Mouse (Mus musculus) embryo, embryonic 10 days (tissue): ENCODE measurements around the gene Dnajb8.

Experiments
- DNase-seq: peaks from one replicate; pipeline ENCODE4 v3.0.0-alpha.2; 2015; ENCODE audit warnings: low spot score

Dnajb8 gene

GRCm38 (mm10) chr6:88221968-88222367 lies at the start of gene Dnajb8:
TSS of gene Dnajb8 (plus strand) at chr6:88222268.
- DNase-seq: no peak

- DNase-seq: no peak
These were observed 47.9 kb upstream of the Dnajb8 start for GRCm38 (mm10) chr6:88174191-88174590.

GRCm38 (mm10) chr6:88174676-88175075 lies 47.4 kb upstream of the Dnajb8 start:
- DNase-seq: no peak

GRCm38 (mm10) chr6:88184671-88185070 lies 37.4 kb upstream of the Dnajb8 start:
- no peak for DNase-seq

GRCm38 (mm10) chr6:88188148-88188547 lies 33.9 kb upstream of the Dnajb8 start:
- DNase-seq: no peak

GRCm38 (mm10) chr6:88189312-88190042 lies 32.6 kb upstream of the Dnajb8 start:
- DNase-seq: peak; percentile 86

- DNase-seq: no peak
These were observed 32.1 kb upstream of the Dnajb8 start for GRCm38 (mm10) chr6:88190043-88190309.

- no peak for DNase-seq
These were observed 31.6 kb upstream of the Dnajb8 start for GRCm38 (mm10) chr6:88190310-88191023.

GRCm38 (mm10) chr6:88191024-88191365 lies 31.1 kb upstream of the Dnajb8 start:
- peak; percentile 58 for DNase-seq

- DNase-seq: no peak
These were observed 30.5 kb upstream of the Dnajb8 start for GRCm38 (mm10) chr6:88191411-88192070.

GRCm38 (mm10) chr6:88192756-88193155 lies 29.3 kb upstream of the Dnajb8 start:
- no peak for DNase-seq

GRCm38 (mm10) chr6:88193433-88194052 lies 28.5 kb upstream of the Dnajb8 start, which contains the start of gene Gata2:
TSS of gene Gata2 (plus strand) at chr6:88193891.
- DNase-seq: peak; percentile 56

GRCm38 (mm10) chr6:88194053-88194977 lies 27.8 kb upstream of the Dnajb8 start:
- DNase-seq: peak; percentile 70

- DNase-seq: no peak
These were observed 27.1 kb upstream of the Dnajb8 start for GRCm38 (mm10) chr6:88194978-88195325.

GRCm38 (mm10) chr6:88196054-88196732 lies 25.9 kb upstream of the Dnajb8 start:
- DNase-seq: no peak

GRCm38 (mm10) chr6:88196733-88197312 lies 25.2 kb upstream of the Dnajb8 start:
- no peak for DNase-seq

- no peak for DNase-seq
These were observed 24.6 kb upstream of the Dnajb8 start for GRCm38 (mm10) chr6:88197313-88198069.

GRCm38 (mm10) chr6:88198070-88198940 lies 23.8 kb upstream of the Dnajb8 start:
- DNase-seq: peak; percentile 90
